In genomic region chr5:51478319-51478994, GRCm38 (mm10) we compare ENCODE assay signal across 12 mouse cellular contexts.
DNase-seq lines count a peak whose midpoint lies in the region; ATAC-seq and TF ChIP-seq lines count a peak whose summit lies in the region.
"Had no signal": no experiment of that assay in that cellular context is flagged by ENCODE, and none has a peak within 500 bp of the region (broad histone marks: within the 10 kb centered on the region; RNA-seq: fewer than 3 reads in every experiment).

No protein-coding gene starts in this region.

- H3K4me1 ChIP-seq in heart, embryonic 11.5 days (ENCODE audit: control insufficient read depth, insufficient read depth, low read length), result peaks cover 22% of the 10 kb centered on the region
- H3K4me1 ChIP-seq in kidney, postnatal 0 days (replicated peaks; ENCODE audit: insufficient read depth, low read length), result no peaks in the 10 kb centered on the region
- peaks cover 15% of the 10 kb centered on the region for H3K4me1 ChIP-seq in limb, embryonic 13.5 days

- WGBS in heart, embryonic 11.5 days (ENCODE audit: insufficient replicate concordance), result 46% methylated on average over 7 of the region's 7 CpGs
- 15% methylated on average over 7 of the region's 7 CpGs for WGBS in kidney, postnatal 0 days
- WGBS in limb, embryonic 13.5 days, result 7% methylated on average over 7 of the region's 7 CpGs

- H3K9me3 ChIP-seq in heart, embryonic 11.5 days (replicated peaks; ENCODE audit: control insufficient read depth, low read length), result no peaks in the 10 kb centered on the region
- no peaks in the 10 kb centered on the region for H3K9me3 ChIP-seq in kidney, postnatal 0 days (replicated peaks; ENCODE audit: low read length)
- 0 out of 2 replicates have a peak, but pooled peaks cover 4% of the 10 kb centered on the region for H3K9me3 ChIP-seq in limb, embryonic 13.5 days

- H3K36me3 ChIP-seq in heart, embryonic 11.5 days (ENCODE audit: control insufficient read depth, insufficient read depth, low read length), result no peaks in the 10 kb centered on the region; the same call in 1 of the 2 replicates
- H3K36me3 ChIP-seq in kidney, postnatal 0 days (ENCODE audit: insufficient read depth, low read length), result no peaks in the 10 kb centered on the region
- H3K36me3 ChIP-seq in limb, embryonic 13.5 days, result no peaks in the 10 kb centered on the region

- H3K27ac ChIP-seq in heart, embryonic 11.5 days (ENCODE audit: low read depth, low read length), result peak overlapping the region; percentile 46; the same call in 1 of the 2 replicates
- H3K27ac ChIP-seq in kidney, postnatal 0 days, result no peak overlapping the region
- no peak overlapping the region for H3K27ac ChIP-seq in limb, embryonic 13.5 days

- TF ChIP-seq CTCF in kidney, postnatal 0 days (IDR thresholded peaks at IDR 0.05; ENCODE audit: low read depth), result no peak

- H3K9ac ChIP-seq in heart, embryonic 11.5 days (ENCODE audit: low read depth, low read length), result no peak overlapping the region
- no peak overlapping the region for H3K9ac ChIP-seq in kidney, postnatal 0 days (ENCODE audit: low read depth, low read length)
- H3K9ac ChIP-seq in limb, embryonic 13.5 days, result no peak overlapping the region

- no peak for DNase-seq in heart, adult 8-10 months (ENCODE audit: low spot score)
- DNase-seq in kidney, postnatal 0 days (ENCODE audit: low spot score), result peak; percentile 53
- no peak for DNase-seq in kidney, postnatal 14 days
- DNase-seq in embryo, embryonic 11 days, result peak; percentile 63
- no peak for DNase-seq in B cell, adult 2 months
- DNase-seq in frontal cortex, postnatal 14 days (ENCODE audit: low spot score in 2 of 2), result no peak
- DNase-seq: adrenal gland, postnatal 14 days; cerebellum, adult 11-12 months; lung, postnatal 10 days; right cerebral cortex, postnatal 4 days had no signal

- no peak overlapping the region for H3K4me3 ChIP-seq in heart, embryonic 11.5 days (ENCODE audit: low read depth, low read length)
- H3K4me3 ChIP-seq in kidney, postnatal 0 days (replicated peaks; ENCODE audit: low read depth, low read length), result no peak overlapping the region
- no peak overlapping the region for H3K4me3 ChIP-seq in limb, embryonic 13.5 days

- no peak for ATAC-seq in heart, embryonic 11.5 days (replicated peaks; ENCODE audit: insufficient number of reproducible peaks, low FRiP score, low TSS enrichment)
- ATAC-seq in kidney, postnatal 0 days (replicated peaks; ENCODE audit: low FRiP score, low read depth), result no peak
- ATAC-seq in limb, embryonic 13.5 days (ENCODE audit: low FRiP score, low read depth), result peak; percentile 86

- no peak overlapping the region for H3K4me2 ChIP-seq in heart, embryonic 11.5 days
- no peak overlapping the region for H3K4me2 ChIP-seq in kidney, postnatal 0 days (ENCODE audit: low read length)
- H3K4me2 ChIP-seq in limb, embryonic 13.5 days (replicated peaks), result peak overlapping the region; percentile 25

- H3K27me3 ChIP-seq in heart, embryonic 11.5 days (ENCODE audit: control insufficient read depth, insufficient read depth, low read length), result no peaks in the 10 kb centered on the region
- H3K27me3 ChIP-seq in kidney, postnatal 0 days (ENCODE audit: insufficient read depth, low read length), result no peaks in the 10 kb centered on the region
- peaks cover 2% of the 10 kb centered on the region; the same call in 1 of the 2 replicates for H3K27me3 ChIP-seq in limb, embryonic 13.5 days

Comparison
In these comparisons a context has a peak if more than half of its experiments do, and no peak if none do; other contexts are left out.
1. DNase-seq: peak in kidney, postnatal 0 days (single experiment) and embryo, embryonic 11 days (single experiment); none in heart, adult 8-10 months (single experiment), kidney, postnatal 14 days (single experiment), B cell, adult 2 months (0 of 2) and frontal cortex, postnatal 14 days (0 of 2).